ENCODE assay signal across 12 mouse cellular contexts in the genomic region with DNA sequence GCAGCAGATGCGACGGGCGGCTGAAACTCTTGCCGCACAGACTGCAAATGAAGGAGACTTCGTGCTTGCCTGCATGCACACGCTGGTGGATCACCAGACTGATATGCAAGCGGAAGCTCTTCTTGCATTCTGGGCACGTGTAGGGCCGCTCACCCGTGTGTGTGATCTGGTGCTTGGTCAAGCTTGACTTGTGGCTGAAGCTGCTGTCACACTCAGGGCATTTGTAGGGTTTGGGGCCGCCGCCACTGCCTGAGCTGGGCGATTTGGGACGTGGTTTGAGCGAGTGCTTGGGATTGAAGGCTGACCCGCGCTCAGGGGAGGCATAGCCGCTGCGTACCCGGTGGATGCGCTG. TPM values are rescaled to one million over a fixed set of nuclear protein-coding genes. Genes with fewer than 3 reads are reported as not detected.
DNase-seq lines count a peak whose midpoint lies in the region; ATAC-seq and TF ChIP-seq lines count a peak whose summit lies in the region.
"Had no signal": no experiment of that assay in that cellular context is flagged by ENCODE, and none has a peak within 500 bp of the region (broad histone marks: within the 10 kb centered on the region; RNA-seq: fewer than 3 reads in every experiment).

No protein-coding gene starts in this region.

- no peak overlapping the region for H3K9ac ChIP-seq in kidney, embryonic 15.5 days
- H3K9ac ChIP-seq in ES-Bruce4 (ENCODE audit: low read depth, poor library complexity, severe bottlenecking): no peak overlapping the region
- no peak overlapping the region for H3K9ac ChIP-seq in forebrain, embryonic 13.5 days
- no peak overlapping the region for H3K9ac ChIP-seq in midbrain, embryonic 11.5 days (ENCODE audit: low read length)
- H3K9ac ChIP-seq: lung, embryonic 15.5 days had no signal

- H3K9me3 ChIP-seq in kidney, embryonic 15.5 days (replicated peaks): peaks cover 20% of the 10 kb centered on the region
- peaks cover 7% of the 10 kb centered on the region; the same call in 1 of the 2 replicates for H3K9me3 ChIP-seq in ES-Bruce4 (replicated peaks; ENCODE audit: control insufficient read depth, insufficient read depth, low read length, poor library complexity, severe bottlenecking)
- peaks cover 21% of the 10 kb centered on the region for H3K9me3 ChIP-seq in forebrain, embryonic 13.5 days (replicated peaks)
- peaks cover 7% of the 10 kb centered on the region; the same call in 1 of the 2 replicates for H3K9me3 ChIP-seq in midbrain, embryonic 11.5 days (ENCODE audit: control insufficient read depth, low read length)

- H3K36me3 ChIP-seq in kidney, embryonic 15.5 days: peaks cover 82% of the 10 kb centered on the region
- H3K36me3 ChIP-seq in ES-Bruce4 (ENCODE audit: control insufficient read depth, insufficient read depth, low read length, poor library complexity, severe bottlenecking): peaks cover 4% of the 10 kb centered on the region
- H3K36me3 ChIP-seq in forebrain, embryonic 13.5 days (ENCODE audit: poor library complexity, severe bottlenecking): peaks cover 80% of the 10 kb centered on the region
- H3K36me3 ChIP-seq in midbrain, embryonic 11.5 days (ENCODE audit: control insufficient read depth, insufficient read depth, low read length): peaks cover 36% of the 10 kb centered on the region

- 78% methylated on average over 21 of the region's 21 CpGs for WGBS in kidney, embryonic 15.5 days
- WGBS in forebrain, embryonic 13.5 days: 66% methylated on average over 21 of the region's 21 CpGs
- WGBS in midbrain, embryonic 11.5 days: 68% methylated on average over 21 of the region's 21 CpGs

- no peak overlapping the region for H3K4me3 ChIP-seq in kidney, embryonic 15.5 days (replicated peaks)
- peak overlapping the region; percentile 42 for H3K4me3 ChIP-seq in ES-Bruce4 (ENCODE audit: low read depth, low read length)
- no peak overlapping the region for H3K4me3 ChIP-seq in forebrain, embryonic 13.5 days
- H3K4me3 ChIP-seq in midbrain, embryonic 11.5 days (ENCODE audit: low read depth, low read length): no peak overlapping the region
- H3K4me3 ChIP-seq: lung, embryonic 15.5 days had no signal

- intact Hi-C loops in left cerebral cortex, postnatal 36 days (cut with DNase I): no loop called here

- H3K4me1 ChIP-seq in kidney, embryonic 15.5 days: no peaks in the 10 kb centered on the region
- no peaks in the 10 kb centered on the region for H3K4me1 ChIP-seq in ES-Bruce4 (ENCODE audit: control insufficient read depth, insufficient read depth, low read length)
- 0 out of 2 replicates have a peak, but pooled peaks cover 6% of the 10 kb centered on the region for H3K4me1 ChIP-seq in forebrain, embryonic 13.5 days
- peaks cover 6% of the 10 kb centered on the region for H3K4me1 ChIP-seq in midbrain, embryonic 11.5 days (ENCODE audit: control insufficient read depth, insufficient read depth, low read length)
- H3K4me1 ChIP-seq: lung, embryonic 15.5 days had no signal

- ATAC-seq in kidney, embryonic 15.5 days (replicated peaks; ENCODE audit: low FRiP score): peak; percentile 56; the same call in 1 of the 2 replicates
- ATAC-seq in forebrain, embryonic 13.5 days: 0 out of 2 replicates have a peak, but pooled peaks have one; percentile 41
- peak; percentile 55; the same call in 1 of the 2 replicates for ATAC-seq in midbrain, embryonic 11.5 days (ENCODE audit: low FRiP score)
- no peak for ATAC-seq in activated CD4-positive, CD25-positive, alpha-beta regulatory T cell, adult 4 months
- ATAC-seq: intestine, embryonic 16.5 days had no signal

- no peak for TF ChIP-seq POLR2A in ES-Bruce4 (IDR thresholded peaks at IDR 0.05; ENCODE audit: insufficient read depth, low read length)

- H3K27ac ChIP-seq in kidney, embryonic 15.5 days: no peak overlapping the region
- H3K27ac ChIP-seq in ES-Bruce4 (ENCODE audit: insufficient read depth, low read length): no peak overlapping the region
- H3K27ac ChIP-seq in forebrain, embryonic 13.5 days: no peak overlapping the region
- no peak overlapping the region for H3K27ac ChIP-seq in midbrain, embryonic 11.5 days (ENCODE audit: low read depth, low read length)
- H3K27ac ChIP-seq: lung, embryonic 15.5 days had no signal

- no peak for DNase-seq in kidney, postnatal 10 days
- no peak for DNase-seq in midbrain, embryonic 11.5 days (ENCODE audit: low spot score, missing footprints)
- no peak for DNase-seq in embryo, embryonic 9.5 days (ENCODE audit: extremely low spot score)
- no peak for DNase-seq in left cerebral cortex, postnatal 36 days (ENCODE audit: low spot score in 2 of 2)
- DNase-seq: heart, adult 18-20 months; heart, postnatal 14 days had no signal

- TF ChIP-seq EP300 in ES-Bruce4 (IDR thresholded peaks at IDR 0.05; ENCODE audit: insufficient read depth, low read depth, low read length): no peak

- TF ChIP-seq CTCF in ES-Bruce4 (IDR thresholded peaks at IDR 0.05; ENCODE audit: low read depth, low read length): no peak

- no peak overlapping the region for H3K4me2 ChIP-seq in kidney, embryonic 15.5 days
- H3K4me2 ChIP-seq in forebrain, embryonic 13.5 days: no peak overlapping the region
- H3K4me2 ChIP-seq in midbrain, embryonic 11.5 days: no peak overlapping the region
- H3K4me2 ChIP-seq: lung, embryonic 15.5 days had no signal

- no peaks in the 10 kb centered on the region for H3K27me3 ChIP-seq in kidney, embryonic 15.5 days
- no peaks in the 10 kb centered on the region for H3K27me3 ChIP-seq in ES-Bruce4 (ENCODE audit: control insufficient read depth, insufficient read depth, low read length, poor library complexity, severe bottlenecking)
- H3K27me3 ChIP-seq in forebrain, embryonic 13.5 days: no peaks in the 10 kb centered on the region
- no peaks in the 10 kb centered on the region for H3K27me3 ChIP-seq in midbrain, embryonic 11.5 days (ENCODE audit: control insufficient read depth, insufficient read depth, low read length)
- H3K27me3 ChIP-seq: lung, embryonic 15.5 days had no signal

RNA-seq across cellular contexts. Expression of a gene that starts 23.7 kb away (rescaled TPM):
- polyA plus RNA-seq in kidney, embryonic 15.5 days (2015; fragmentation: Nextera tagmentation; extraction: Ambion mirVana): 8.9 and 9.8 TPM in 2 replicates
- 22.6 and 23.3 TPM in 2 replicates for polyA plus RNA-seq in ES-Bruce4 (2011; ENCODE audit: insufficient read depth, insufficient read length, low read depth, missing spikeins)
- 6.8 and 7.4 TPM in 2 replicates for polyA plus RNA-seq in forebrain, embryonic 13.5 days (2015; fragmentation: Nextera tagmentation; extraction: Ambion mirVana)
- 9.2 and 9.5 TPM in 2 replicates for polyA plus RNA-seq in midbrain, embryonic 11.5 days (2014; fragmentation: Nextera tagmentation; extraction: Ambion mirVana)
- 10 to 100 TPM; 29.7 to 37.4 TPM for total RNA-seq in left cerebral cortex, postnatal 36 days (2021)
- polyA plus RNA-seq in activated CD4-positive, CD25-positive, alpha-beta regulatory T cell, adult 4 months (2017; shearing (Covaris generic)): 1 to 10 TPM; 5.1 to 5.3 TPM
